Mouse (Mus musculus): ENCODE measurements around the gene Ptprg.

Ptprg gene

DNA sequence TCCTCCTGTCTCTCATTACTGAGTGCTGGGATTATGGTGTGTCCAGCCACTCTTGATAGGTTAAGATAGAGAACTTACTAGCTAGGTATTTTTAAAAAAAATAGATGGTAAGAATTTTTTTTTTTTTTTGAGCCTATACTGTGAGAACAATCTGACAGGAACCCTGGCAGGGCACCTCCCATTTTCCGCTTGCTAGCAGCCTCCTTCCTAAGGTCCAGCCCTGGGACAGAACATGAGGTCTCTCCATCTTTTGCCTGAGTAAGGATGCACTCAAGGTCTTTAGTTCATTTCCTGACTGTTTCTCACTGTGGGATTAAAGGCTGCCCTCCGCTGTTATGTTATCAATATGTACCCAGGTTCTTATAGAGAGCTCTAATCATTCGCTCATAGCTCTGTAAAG, 264.7 kb downstream of the Ptprg start:
- DNase-seq (ENCODE audit: extremely low spot score, low spot score) = no peak

DNA sequence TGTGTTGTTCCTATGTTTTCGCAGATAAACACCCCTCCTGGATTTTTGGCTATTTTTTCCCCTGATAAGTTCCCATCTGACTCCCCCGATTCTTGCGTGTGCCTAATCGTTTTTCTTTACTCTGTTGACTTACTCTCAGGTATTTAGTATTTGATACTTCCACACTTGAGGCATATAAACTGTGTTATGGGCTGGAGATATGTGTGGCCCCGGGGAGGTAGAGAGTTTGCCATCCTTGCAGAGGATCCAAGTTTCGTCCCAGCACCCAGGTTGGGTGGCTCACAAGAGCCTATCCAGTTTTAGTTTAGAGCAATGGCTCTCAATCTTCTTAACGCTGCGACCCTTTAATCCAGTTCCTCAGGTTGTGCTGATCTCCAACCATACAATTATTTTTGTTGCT, 265.4 kb downstream of the Ptprg start:
- no peak for DNase-seq (ENCODE audit: extremely low spot score, low spot score)

DNA sequence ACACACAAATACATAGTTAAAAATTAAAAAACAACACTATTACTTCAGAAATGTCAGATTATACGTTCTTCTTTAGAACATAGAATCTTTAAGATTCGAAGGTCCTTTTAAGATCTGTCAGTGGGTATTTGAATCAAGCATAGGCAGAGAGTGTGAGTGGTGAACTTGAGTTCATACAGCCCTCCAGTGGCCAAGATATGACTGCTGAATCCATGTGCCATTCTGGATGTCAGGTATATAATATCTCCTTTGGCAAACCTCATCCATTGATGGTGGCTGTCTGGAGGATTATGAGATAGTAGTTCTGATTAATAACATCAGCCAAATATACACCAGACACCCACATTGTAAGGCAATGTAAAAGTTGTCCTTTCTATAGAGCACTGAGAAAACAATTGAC, 266.0 kb downstream of the Ptprg start:
- no peak for DNase-seq (ENCODE audit: extremely low spot score, low spot score)

DNA sequence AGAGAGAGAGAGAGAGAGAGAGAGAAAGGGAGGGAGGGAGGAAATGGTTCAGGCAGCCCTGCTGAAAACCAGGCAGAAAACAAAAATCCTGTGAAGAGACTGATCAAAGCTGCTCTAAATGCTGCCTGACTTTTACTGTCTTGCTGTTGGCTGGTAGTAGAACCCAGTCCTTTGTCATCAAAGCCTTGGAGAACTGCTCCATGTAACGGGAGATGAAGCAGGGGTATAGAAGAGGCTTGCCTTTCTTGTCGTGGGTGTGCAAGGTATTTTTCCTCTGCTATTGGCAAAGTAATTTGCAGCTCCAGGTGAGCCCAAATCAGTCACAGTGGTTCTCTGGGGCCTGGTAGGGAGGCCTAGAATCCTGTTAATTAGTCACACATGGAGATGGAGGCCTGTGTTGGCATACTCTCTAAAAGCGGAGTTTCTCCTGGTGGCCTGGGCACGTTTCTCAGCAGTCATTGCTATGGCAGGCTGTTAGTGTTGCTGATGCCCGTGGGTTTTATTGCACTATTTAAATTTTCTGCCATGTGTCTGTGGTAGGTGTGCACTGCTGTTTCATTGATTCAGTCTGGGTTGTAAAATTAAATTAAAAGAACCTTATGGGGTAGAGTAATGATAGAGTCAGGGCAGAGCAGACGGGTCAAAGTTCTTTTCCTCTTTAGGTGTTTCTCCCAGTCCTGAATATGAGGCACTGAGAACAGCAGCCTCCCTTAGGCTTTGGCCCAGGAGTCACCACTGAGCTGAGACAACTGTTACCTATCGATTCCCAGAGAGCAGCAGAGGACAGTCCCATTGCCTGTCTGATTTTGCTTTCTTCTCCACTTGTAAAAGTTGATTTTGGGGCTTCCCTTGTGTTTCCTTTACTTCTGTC, 269.7 kb downstream of the Ptprg start:
- DNase-seq (ENCODE audit: extremely low spot score, low spot score) = no peak

DNA sequence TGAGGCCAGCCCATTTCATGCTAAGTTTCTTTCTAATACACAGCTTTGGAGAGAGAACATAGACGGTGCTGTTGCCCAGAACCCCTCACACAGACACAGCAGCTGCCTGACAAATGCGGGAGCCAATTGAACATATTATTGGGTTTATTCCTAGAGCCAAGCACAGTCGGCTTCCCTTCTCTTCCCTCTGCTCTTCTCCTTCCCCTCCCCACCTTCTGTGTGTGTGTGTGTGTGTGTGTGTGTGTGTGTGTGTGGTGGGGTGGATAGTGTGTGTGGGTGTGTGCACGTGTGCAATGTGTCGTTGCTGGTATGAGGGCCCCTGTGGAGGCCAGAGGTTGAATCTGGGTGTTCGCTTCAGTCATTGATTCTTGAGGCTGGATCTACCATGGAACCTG, 270.4 kb downstream of the Ptprg start:
- no peak for DNase-seq (ENCODE audit: extremely low spot score, low spot score)

DNA sequence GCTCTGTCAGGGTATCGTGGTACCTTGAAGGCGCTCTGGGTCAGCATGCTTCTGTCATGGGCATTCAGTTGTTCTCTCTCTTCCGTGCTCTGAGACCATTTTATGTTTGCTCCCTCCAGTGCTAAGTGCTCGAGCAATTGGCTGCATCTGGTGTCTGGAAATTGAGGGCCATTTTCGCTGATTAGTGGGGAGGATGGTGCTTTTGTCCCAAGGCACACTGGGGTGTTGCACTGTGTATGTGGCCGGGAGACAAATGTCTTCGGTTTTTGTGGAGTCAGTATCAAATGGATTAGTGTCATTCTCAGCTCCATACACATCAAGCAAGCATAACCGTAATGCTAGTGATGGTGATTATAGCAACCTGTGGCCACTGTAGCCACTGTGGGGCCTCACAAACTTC, 271.6 kb downstream of the Ptprg start:
- DNase-seq (ENCODE audit: extremely low spot score, low spot score) = no peak

DNA sequence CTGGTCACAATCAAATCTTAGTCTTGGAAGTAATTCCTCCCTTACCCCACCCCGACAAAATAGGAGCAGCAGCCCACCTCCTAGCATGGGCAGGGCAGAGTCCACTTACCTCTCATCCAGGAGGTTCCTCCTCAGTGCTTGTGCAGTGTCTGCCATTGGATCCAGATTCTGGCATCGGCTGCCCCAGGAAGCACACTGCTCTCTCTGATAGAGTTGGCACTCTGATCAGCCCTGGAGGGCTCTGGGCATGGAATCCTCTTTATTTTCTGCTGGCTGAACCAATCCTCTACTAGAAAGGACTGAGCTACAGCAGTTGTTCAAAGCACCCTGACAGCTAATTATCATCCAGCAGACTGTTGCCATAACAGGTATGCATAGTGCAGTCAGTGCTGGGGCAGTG, 272.2 kb downstream of the Ptprg start:
- no peak for DNase-seq (ENCODE audit: extremely low spot score, low spot score)

DNA sequence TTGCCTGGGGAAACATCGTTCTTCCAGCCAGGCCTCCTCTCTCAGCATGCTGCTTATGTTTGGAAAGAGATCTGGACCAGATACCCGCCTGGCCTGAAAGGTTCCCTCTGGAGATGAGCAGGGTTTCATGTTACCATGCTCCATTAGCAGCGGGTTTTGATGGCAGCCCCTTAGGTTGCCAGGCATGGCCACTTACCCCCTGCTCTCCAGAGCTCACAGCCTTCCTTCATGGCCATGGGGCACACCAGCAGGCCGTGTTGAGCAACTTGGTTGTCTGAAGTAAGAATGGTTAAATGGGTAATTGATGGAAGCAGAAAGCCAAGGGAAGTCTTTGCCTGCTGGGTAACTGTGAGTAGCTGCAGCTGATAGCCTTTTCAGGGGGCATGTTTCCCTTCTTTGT, 274.8 kb downstream of the Ptprg start:
- no peak for DNase-seq (ENCODE audit: extremely low spot score, low spot score)

DNA sequence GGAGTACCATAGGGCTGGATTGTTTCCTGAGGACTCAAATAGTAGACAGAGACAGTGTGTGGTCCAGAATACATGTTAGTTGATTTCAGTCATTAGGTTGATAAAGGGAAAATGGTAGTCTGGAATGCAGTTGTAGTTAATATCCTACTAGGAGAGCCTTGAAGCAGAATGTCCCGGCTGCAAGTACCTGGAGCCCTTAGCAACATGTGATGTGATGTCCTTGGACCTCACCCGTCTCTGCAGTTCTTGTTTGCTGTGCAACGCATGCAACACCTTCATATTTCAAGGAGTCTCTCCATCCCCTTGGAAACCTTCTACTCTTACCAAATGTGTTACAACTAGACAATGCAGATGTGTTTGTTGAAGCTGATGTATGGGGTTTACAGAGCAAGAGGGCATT, 280.3 kb downstream of the Ptprg start:
- no peak for DNase-seq (ENCODE audit: extremely low spot score, low spot score)

DNA sequence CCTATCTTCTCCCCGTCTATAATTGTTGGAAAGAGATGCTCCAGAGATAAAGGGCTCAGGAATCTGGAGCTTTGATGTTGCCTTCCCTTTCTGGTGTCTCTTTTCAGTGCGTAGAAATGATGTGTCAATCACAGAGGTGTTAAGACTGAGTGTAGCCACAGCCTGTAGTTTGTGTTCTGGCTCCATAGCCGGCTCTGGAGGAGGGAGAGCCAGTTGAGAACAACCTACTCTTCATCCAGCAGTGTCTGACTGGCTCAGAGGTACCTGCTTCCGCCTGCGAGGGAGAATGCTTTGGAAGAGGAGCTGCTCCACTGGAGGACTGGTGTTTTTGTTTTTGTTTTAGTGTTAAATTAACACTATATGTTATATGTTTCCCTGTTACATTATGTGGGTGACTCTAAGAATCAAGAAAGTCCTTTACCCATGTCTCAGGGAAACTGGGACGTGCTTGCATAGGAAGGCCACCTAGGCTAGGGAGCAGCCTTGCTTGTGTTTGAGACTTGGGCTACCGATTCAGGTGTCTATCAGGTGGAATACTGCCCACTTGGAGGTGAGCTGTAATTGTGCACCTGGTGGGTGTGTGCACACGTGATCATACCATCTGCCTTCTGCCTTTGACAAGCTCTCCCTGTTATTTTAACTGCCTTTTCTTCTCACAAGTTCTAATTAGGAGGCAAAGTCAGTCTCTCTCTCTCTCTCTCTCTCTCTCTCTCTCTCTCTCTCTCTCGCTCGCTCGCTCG, 282.5 kb downstream of the Ptprg start:
- no peak for DNase-seq (ENCODE audit: extremely low spot score, low spot score)

DNA sequence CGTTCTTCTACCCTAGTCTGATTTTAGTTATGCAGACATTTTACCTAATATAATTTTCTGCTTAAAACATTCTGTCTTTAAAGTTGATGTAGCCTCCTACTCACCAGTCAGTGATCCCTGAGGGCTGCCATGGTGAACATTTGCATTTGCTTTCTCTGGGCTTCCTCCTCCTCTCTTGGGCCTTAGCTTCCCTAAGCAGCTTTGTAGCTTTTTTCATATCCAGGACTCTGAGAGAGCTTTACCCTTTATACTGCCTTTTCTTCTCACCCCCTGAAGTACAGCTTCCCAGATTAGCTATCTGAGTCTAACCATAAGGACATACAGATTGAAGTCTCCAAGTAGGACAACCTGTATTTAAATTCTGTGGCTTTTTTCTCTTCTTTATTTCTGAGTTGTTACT, 284.4 kb downstream of the Ptprg start:
- DNase-seq (ENCODE audit: extremely low spot score, low spot score) = no peak

DNA sequence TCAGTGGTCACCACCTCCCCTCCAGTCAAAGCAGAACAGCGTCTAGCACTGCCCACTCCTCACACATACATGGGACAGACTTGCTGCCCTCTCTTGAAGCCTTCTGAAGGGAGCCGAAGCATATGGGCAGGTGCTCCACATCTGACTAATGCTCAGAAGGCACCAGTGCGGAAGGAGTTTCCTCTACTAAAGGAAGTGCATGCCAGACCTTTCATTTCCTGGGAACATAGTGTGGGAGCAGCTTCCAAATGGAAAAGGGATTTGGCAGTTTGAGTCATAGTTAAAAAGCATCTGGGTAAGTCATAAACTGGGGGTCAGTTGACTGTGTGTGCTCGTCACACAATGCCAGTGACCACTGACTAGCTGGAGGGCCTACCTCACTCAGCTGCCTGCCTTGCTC, 288.3 kb downstream of the Ptprg start:
- no peak for DNase-seq (ENCODE audit: extremely low spot score, low spot score)

DNA sequence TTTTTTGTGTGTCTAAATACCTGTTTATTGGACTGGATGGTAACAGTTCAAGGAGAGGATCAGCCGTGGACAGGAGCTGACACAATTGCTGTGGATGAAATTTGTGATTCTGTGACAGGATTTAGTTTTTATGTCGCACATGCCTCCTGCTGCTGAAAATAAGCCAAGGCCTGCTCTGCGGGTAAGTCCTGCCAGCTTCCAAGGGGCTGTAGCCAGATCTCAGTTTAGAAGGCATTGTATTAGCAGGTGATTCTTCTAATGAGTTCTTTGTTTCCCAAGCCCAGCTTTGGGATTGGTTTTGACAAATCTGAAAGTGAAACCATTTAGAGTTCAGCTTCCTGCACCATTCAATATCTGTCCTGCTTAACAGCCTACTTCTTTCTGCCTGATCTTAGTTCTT, 299.6 kb downstream of the Ptprg start:
- DNase-seq (ENCODE audit: extremely low spot score, low spot score) = no peak

DNA sequence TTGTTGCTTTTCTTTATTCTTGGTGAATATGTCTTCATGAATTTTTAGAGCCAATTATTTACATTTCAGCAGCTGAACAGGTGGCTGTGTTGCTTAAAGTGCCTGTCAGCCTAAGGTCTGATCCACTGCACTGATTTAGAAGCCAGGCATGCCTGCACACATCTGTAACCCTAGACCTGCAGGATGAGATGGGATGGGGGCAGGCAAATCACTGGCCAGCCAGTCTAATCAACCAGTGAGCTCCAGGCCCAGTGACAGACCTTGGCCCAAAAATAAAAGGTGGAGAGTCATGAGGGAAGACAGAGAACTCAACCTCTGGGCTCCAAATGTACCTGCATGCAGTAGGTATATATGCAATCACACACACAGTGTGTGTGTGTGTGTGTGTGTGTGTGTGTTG, 302.2 kb downstream of the Ptprg start:
- DNase-seq (ENCODE audit: extremely low spot score, low spot score) = peak; percentile 19

DNA sequence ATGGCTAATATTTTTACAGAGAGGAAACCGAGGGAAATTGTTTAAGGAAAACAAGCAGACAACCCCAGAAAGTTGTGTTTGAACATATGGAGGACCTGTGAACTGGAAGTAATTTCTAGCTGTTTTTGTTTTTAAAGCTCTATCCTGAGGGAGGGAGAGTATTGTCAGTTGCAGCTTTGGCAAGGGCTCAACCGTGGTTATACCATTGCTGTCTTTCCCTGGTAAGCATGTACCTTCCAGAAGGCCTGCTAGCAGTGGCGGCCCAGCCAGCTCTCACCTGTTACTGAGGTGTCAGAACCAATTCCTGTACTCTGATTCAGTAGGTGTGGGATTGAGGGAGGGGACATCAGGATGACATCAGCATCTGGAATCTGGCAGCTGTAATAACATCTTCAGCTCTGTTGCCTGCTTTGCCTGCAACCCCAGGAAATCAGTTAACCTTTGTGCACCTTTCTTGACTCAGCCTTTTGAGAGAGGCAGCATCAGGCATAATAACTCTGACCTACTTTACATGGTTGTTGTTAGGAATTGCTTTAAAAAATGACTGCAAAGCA, 304.7 kb downstream of the Ptprg start:
- peak; percentile 24 for DNase-seq (ENCODE audit: extremely low spot score, low spot score)

DNA sequence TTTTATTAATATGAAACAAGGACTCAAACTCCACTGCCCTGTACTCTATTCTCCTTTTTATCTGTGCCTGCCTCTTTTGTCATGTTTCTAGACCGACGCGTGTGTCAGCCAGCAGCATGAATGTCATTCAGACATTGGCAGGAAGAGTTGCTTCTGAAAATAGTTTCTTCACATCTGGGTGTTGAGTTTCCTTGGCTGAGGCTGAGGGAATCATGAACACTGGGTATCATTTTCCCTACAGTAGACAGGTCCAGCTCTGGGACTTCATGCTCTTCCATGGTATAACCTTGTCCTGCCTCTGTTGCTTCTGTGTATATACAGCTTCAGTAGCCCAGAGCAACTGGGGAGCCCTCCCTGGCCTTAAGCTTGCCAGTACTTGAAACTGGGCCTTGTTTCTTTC, 310.0 kb downstream of the Ptprg start:
- no peak for DNase-seq (ENCODE audit: extremely low spot score, low spot score)

DNA sequence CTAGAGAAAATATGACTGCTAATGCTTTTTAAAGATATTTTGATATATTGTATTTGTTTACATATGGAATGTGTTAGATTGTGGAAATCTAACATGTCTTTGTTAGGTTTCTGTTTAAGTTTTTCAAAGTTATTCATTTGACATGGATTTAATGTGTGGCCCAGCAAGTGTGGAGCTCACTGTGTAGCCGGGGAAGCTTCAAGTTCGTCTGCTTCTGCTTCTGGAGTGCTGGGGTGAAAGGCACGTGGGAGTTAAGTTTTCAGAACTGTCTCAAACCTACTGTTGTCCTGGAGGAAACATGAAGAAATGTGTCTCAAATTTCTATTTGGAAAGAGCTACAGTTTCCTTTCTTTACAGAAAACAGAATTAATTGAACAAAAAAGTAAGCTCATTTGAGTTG, 311.5 kb downstream of the Ptprg start:
- DNase-seq (ENCODE audit: extremely low spot score, low spot score) = no peak

DNA sequence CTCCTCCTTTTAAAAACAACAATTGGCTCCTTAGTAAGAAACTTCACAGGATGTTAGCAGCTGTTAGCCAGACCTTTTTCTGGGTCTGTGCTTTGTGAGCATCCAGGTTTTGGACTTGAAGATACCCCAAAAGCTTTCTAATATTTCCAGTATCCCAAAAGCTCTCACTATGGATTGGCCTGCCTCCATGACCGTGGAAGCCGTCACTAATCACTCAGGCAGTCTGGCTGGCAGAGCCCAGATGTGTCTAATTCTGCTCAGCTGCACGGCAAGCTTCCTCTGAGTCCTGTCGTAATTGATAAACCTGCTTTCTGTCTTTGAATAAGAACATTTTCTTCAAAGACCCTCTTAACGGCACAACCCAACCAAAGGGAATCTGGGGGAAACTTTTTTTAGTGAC, 312.0 kb downstream of the Ptprg start:
- DNase-seq (ENCODE audit: extremely low spot score, low spot score) = no peak

DNA sequence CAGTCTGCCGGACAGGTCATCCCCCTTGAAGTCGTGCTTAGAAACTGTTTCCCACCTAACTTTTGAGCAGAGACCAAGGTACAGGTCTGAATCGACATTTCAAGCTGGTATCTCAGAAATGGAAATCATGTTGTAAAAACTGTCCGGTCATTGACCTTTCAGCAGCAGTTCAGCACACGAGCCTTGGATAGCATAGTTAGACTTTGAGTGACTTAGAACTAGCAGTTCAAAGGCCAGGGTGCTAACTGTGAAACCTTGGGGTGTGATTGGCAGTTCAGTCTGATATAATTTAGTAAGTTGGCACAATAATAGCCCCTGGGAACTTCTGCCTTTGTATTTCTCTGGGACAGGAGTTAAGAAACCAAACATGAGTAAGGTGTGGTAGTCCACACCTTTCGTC, 312.5 kb downstream of the Ptprg start:
- no peak for DNase-seq (ENCODE audit: extremely low spot score, low spot score)

DNA sequence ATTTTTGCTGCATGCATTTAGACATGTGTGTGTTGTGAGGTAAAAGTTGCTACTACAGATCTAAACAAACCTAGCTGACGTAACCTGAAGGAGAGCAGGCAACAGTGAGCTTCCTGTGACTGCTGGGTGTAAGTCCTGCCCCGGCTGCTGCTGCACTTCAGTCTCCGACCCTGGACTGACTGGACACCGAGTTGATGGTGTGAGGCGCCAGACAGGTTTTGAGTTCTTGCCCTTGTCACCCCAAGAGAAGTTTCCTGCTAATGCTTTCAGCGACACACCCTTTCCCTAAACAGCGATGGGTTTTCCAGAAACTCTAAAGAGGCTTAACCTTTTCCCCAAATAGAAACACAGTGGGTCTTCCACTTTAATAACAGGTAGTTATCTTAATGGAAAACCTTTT, 313.1 kb downstream of the Ptprg start:
- DNase-seq (ENCODE audit: extremely low spot score, low spot score) = no peak

DNA sequence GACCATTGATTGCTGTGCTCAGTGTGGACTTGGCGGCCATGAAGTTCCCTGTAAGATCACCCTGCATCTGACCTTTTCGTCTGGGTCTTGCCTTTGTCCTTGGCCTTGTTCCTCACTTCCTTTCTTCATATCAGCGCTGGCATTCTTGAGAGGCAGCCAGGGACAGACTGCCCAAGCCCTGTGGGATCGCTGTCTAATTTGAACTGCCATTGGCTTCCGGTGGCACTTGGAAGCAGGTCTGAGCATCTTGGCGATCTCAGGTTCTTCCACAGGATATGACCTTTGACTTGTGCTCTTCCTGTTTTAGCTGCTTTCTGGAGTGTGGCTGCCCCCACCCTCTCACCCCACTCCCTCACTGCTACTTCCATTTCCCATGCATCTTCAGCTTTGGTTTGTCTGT, 315.3 kb downstream of the Ptprg start:
- no peak for DNase-seq (ENCODE audit: extremely low spot score, low spot score)

DNA sequence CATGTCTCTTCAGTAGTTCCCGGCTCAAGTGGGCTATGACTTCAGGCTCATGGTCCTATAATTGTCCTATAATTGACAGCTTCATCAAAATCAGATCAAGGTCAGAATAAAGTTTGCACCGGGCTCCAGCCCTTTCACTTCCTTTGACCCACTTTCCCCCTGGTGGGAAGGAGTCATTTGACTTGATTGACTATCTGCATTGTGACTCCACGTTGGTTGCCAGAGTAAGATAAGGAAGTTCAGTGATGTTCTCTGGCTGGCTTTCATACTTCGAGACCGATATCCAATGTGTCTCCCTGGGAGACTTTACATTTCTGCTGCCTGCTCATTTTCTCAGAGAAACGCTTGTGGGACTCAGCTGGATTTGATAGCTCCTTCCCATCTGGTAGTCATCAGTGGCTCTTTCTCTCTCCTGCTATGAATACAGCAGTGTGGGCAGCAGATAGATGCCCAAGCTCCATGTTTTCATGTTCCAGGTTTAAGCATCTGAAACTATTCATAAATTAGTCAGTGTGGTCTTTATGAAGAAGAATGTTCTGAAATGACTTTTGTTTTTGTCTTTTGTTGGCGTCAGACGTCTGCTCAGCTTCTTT, 318.5 kb downstream of the Ptprg start:
- no peak for DNase-seq (ENCODE audit: extremely low spot score, low spot score)

Data from neural tube, embryonic 10.5 days (tissue).